Mouse (Mus musculus): ENCODE results near the gene Kcnk12. TPM values are rescaled to one million over a fixed set of nuclear protein-coding genes. Genes with fewer than 3 reads are reported as not detected.

The Kcnk12 gene
- total RNA-seq (2014; rRNA removed) (not detected in 2 replicates), polyA plus RNA-seq (2012; rRNA removed) (0.07 TPM in 1 of 2 replicates, not detected in the other)

DNA sequence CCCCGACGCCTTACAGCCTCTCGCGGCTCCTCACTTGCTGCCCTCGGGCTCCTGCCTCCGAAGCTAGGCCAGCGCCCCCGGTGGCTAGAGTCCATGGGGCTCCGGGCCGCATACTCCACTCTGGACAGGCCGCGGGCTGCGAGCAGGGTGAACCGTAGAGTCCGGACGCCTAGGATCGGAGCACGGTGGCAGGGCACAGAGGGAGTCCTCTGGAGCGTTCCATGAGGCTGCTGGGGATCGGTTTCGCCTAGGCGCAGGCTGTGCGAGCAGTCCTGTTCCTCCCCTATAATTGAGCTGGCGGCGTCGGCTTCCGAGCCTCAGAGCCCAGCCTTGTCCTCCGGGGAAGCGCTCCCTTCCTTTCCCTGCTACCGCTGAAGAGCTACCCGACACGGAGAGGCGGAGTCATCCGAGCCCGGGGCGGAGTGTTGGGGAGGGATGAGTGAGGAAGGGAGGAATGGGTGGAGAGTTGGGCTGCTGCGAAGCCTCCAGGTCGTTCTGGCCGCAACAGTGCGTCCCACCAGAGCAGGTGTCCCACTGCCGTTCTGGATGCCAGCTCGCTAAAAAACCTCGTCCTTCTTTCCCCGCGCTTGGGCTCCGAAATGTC, at the start of gene Kcnk12:
Kcnk12 (minus strand) TSS at position 307 of the 604 bp plus-strand sequence.
- 2% methylated on average over 46 of the region's 46 CpGs for WGBS
- H3K4me1 ChIP-seq (ENCODE audit: control insufficient read depth, insufficient read depth, low read length): peaks cover 2% of the 10 kb centered on the region; the same call in 1 of the 2 replicates
- TF ChIP-seq POLR2A (IDR thresholded peaks at IDR 0.05; ENCODE audit: extremely low read depth, insufficient read depth, low read length) (no peak), CTCF (IDR thresholded peaks at IDR 0.05; ENCODE audit: low read depth, low read length) (no peak)
- no peak within 1 kb of the TSS for H3K27ac ChIP-seq (replicated peaks; ENCODE audit: insufficient read depth, low read depth, low read length)
- no peak for DNase-seq (ENCODE audit: extremely low read depth, low read depth, low spot score)
- H3K36me3 ChIP-seq (ENCODE audit: control insufficient read depth, insufficient read depth, low read length): no peaks in the 10 kb centered on the region
- no peaks in the 10 kb centered on the region for H3K79me2 ChIP-seq (ENCODE audit: control insufficient read depth, insufficient read depth, low read length)
- H3K4me3 ChIP-seq (ENCODE audit: insufficient read depth, low read depth, low read length): no peak within 1 kb of the TSS
- H3K9ac ChIP-seq (ENCODE audit: low read depth, low read length): no peak within 1 kb of the TSS
- peaks cover 29% of the 10 kb centered on the region for H3K27me3 ChIP-seq (ENCODE audit: control insufficient read depth, insufficient read depth, low read length)

DNA sequence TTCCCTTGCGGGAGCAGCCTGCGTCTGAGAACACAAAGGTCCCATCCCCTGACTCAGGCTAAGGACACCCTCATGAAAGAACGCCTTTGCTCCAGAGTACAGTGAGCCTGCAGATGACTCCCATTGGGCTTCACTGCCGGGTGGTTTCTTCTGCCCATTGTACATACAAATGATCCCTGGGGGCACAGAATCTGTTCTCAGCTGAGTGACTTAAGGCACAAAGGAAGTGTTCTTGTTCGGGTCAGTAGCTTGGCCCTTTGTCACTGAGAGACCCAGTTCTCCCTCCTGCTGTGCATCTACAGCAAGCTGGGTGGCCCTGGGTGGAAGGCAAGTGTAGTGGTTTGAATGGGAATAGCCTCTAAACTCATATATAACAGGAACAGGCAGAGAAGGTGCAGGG, 44.4 kb upstream of the Kcnk12 start:
- Histone ChIP-seq H3K27me3 (ENCODE audit: control insufficient read depth, insufficient read depth, low read length) (no peaks in the 10 kb centered on the region), H3K79me2 (ENCODE audit: control insufficient read depth, insufficient read depth, low read length) (no peaks in the 10 kb centered on the region), H3K27ac (replicated peaks; ENCODE audit: insufficient read depth, low read depth, low read length) (no peak overlapping the region), H3K4me3 (ENCODE audit: insufficient read depth, low read depth, low read length) (no peak overlapping the region), H3K36me3 (ENCODE audit: control insufficient read depth, insufficient read depth, low read length) (no peaks in the 10 kb centered on the region), H3K4me1 (ENCODE audit: control insufficient read depth, insufficient read depth, low read length) (no peaks in the 10 kb centered on the region), H3K9ac (ENCODE audit: low read depth, low read length) (no peak overlapping the region)
- TF ChIP-seq POLR2A (IDR thresholded peaks at IDR 0.05; ENCODE audit: extremely low read depth, insufficient read depth, low read length) (no peak), CTCF (IDR thresholded peaks at IDR 0.05; ENCODE audit: low read depth, low read length) (no peak)
- WGBS: 84% methylated on average over 5 of the region's 5 CpGs
- DNase-seq (ENCODE audit: extremely low read depth, low read depth, low spot score): no peak

- no peaks in the 10 kb centered on the region for H3K36me3 ChIP-seq (ENCODE audit: control insufficient read depth, insufficient read depth, low read length)
- no peak overlapping the region for H3K27ac ChIP-seq (replicated peaks; ENCODE audit: insufficient read depth, low read depth, low read length)
- DNase-seq (ENCODE audit: extremely low read depth, low read depth, low spot score): no peak
- no peak overlapping the region for H3K9ac ChIP-seq (ENCODE audit: low read depth, low read length)
- no peaks in the 10 kb centered on the region for H3K27me3 ChIP-seq (ENCODE audit: control insufficient read depth, insufficient read depth, low read length)
- TF ChIP-seq POLR2A (IDR thresholded peaks at IDR 0.05; ENCODE audit: extremely low read depth, insufficient read depth, low read length) (no peak), CTCF (IDR thresholded peaks at IDR 0.05; ENCODE audit: low read depth, low read length) (no peak)
- no peak overlapping the region for H3K4me3 ChIP-seq (ENCODE audit: insufficient read depth, low read depth, low read length)
- H3K4me1 ChIP-seq (ENCODE audit: control insufficient read depth, insufficient read depth, low read length): no peaks in the 10 kb centered on the region
- no peaks in the 10 kb centered on the region for H3K79me2 ChIP-seq (ENCODE audit: control insufficient read depth, insufficient read depth, low read length)
- 69% methylated on average over 7 of the region's 7 CpGs for WGBS
Measured at GRCm38 (mm10) chr17:87840079-87840478, 42.3 kb upstream of the Kcnk12 start.

DNA sequence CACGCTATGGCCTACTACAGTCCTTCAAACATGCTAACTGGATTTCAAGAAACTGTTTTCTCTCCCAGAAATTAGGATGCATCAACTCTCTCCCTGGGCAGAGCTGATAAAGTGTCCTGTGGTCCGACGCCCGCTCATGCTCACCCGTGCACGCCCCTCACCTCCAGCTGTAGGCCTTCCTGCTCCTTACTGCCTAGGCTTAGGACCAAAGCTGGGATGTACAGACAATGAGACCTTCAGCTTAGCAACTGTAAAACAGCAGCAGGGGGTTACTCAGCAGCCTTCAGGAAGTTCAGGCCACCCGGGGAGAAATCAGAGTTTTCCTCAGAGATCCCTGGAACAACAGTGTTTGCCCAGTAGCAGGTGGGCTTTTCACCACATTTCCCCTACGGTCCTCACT, 37.1 kb upstream of the Kcnk12 start:
- WGBS: 48% methylated on average over 8 of the region's 8 CpGs

GRCm38 (mm10) chr17:87826909-87827308, 29.1 kb upstream of the Kcnk12 start:
- no peak overlapping the region for H3K9ac ChIP-seq (ENCODE audit: low read depth, low read length)
- no peaks in the 10 kb centered on the region for H3K4me1 ChIP-seq (ENCODE audit: control insufficient read depth, insufficient read depth, low read length)
- TF ChIP-seq POLR2A (IDR thresholded peaks at IDR 0.05; ENCODE audit: extremely low read depth, insufficient read depth, low read length) (no peak), CTCF (IDR thresholded peaks at IDR 0.05; ENCODE audit: low read depth, low read length) (no peak)
- H3K79me2 ChIP-seq (ENCODE audit: control insufficient read depth, insufficient read depth, low read length): no peaks in the 10 kb centered on the region
- no peaks in the 10 kb centered on the region for H3K36me3 ChIP-seq (ENCODE audit: control insufficient read depth, insufficient read depth, low read length)
- no peak overlapping the region for H3K4me3 ChIP-seq (ENCODE audit: insufficient read depth, low read depth, low read length)
- no peak overlapping the region for H3K27ac ChIP-seq (replicated peaks; ENCODE audit: insufficient read depth, low read depth, low read length)
- peaks cover 3% of the 10 kb centered on the region; the same call in 1 of the 2 replicates for H3K27me3 ChIP-seq (ENCODE audit: control insufficient read depth, insufficient read depth, low read length)
- WGBS: 15% methylated on average over 12 of the region's 12 CpGs
- no peak for DNase-seq (ENCODE audit: extremely low read depth, low read depth, low spot score)

More for the DNA sequence above, 37.1 kb upstream of the Kcnk12 start:
- H3K27ac ChIP-seq (replicated peaks; ENCODE audit: insufficient read depth, low read depth, low read length): no peak overlapping the region
- no peak for DNase-seq (ENCODE audit: extremely low read depth, low read depth, low spot score)
- H3K4me1 ChIP-seq (ENCODE audit: control insufficient read depth, insufficient read depth, low read length): no peaks in the 10 kb centered on the region
- H3K4me3 ChIP-seq (ENCODE audit: insufficient read depth, low read depth, low read length): no peak overlapping the region
- H3K9ac ChIP-seq (ENCODE audit: low read depth, low read length): no peak overlapping the region
- H3K36me3 ChIP-seq (ENCODE audit: control insufficient read depth, insufficient read depth, low read length): no peaks in the 10 kb centered on the region
- no peaks in the 10 kb centered on the region for H3K79me2 ChIP-seq (ENCODE audit: control insufficient read depth, insufficient read depth, low read length)
- no peak for TF ChIP-seq POLR2A (IDR thresholded peaks at IDR 0.05; ENCODE audit: extremely low read depth, insufficient read depth, low read length)
- TF ChIP-seq CTCF (IDR thresholded peaks at IDR 0.05; ENCODE audit: low read depth, low read length): no peak
- H3K27me3 ChIP-seq (ENCODE audit: control insufficient read depth, insufficient read depth, low read length): no peaks in the 10 kb centered on the region

DNA sequence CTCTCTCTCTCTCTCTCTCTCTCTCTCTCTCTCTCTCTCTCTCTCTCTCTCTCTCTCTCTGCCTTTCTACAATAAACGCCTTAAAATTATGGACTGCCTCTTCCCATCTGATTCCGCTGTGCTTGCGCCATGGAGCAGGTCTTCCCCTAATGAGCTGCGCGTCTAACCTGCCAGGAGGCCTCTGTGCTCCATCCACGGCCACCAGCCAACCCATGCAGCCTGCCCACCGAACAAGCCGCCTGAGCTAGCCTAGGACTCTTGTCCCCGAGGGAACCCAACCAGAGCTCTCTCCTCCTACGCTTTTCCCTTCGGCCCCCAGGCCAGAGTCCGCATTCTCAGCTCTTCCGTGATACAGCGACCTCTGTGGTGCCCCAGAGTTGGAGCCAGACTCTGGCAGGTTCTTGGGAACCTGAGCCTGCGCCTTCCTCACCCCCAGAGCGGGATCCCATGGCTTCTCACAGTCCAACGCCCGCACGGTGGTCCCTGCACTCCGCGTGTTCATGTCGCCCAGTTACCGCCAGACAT, 28.3 kb upstream of the Kcnk12 start:
- Histone ChIP-seq H3K4me1 (ENCODE audit: control insufficient read depth, insufficient read depth, low read length) (no peaks in the 10 kb centered on the region), H3K4me3 (ENCODE audit: insufficient read depth, low read depth, low read length) (no peak overlapping the region), H3K9ac (ENCODE audit: low read depth, low read length) (no peak overlapping the region), H3K36me3 (ENCODE audit: control insufficient read depth, insufficient read depth, low read length) (no peaks in the 10 kb centered on the region), H3K79me2 (ENCODE audit: control insufficient read depth, insufficient read depth, low read length) (no peaks in the 10 kb centered on the region), H3K27ac (replicated peaks; ENCODE audit: insufficient read depth, low read depth, low read length) (no peak overlapping the region), H3K27me3 (ENCODE audit: control insufficient read depth, insufficient read depth, low read length) (peaks cover 3% of the 10 kb centered on the region; the same call in 1 of the 2 replicates)
- TF ChIP-seq POLR2A (IDR thresholded peaks at IDR 0.05; ENCODE audit: extremely low read depth, insufficient read depth, low read length): no peak
- no peak for TF ChIP-seq CTCF (IDR thresholded peaks at IDR 0.05; ENCODE audit: low read depth, low read length)
- DNase-seq (ENCODE audit: extremely low read depth, low read depth, low spot score): no peak
- 15% methylated on average over 22 of the region's 23 CpGs for WGBS
